Mouse (Mus musculus): Measurements from ENCODE around the gene Il9r. TPM values are rescaled to one million over a fixed set of nuclear protein-coding genes. Genes with fewer than 3 reads are reported as not detected.

Gene Il9r
- polyA plus RNA-seq, 1 experiment, result 8.8 TPM

DNA sequence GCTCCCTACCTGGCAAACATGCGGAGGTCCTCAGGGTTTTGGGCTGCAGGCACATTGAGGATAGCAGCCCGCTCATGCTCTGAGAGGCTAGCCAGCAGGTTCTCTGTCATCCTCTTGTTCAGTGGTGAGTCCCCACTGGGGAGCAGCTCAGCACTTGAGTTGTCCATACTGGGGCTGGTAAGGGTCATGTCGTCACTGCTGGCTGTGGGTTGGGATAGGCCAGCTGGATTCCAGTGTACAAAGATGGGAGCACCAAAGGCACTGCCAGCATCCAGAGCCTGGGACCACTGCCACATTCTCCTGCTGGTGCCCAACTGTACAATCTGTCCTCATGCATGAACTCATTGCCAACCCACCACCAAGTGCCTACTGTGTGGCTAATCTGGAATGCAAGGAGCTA is 33.8 kb upstream of the Il9r start:
- TF ChIP-seq GATA1 (IDR thresholded peaks at IDR 0.05; ENCODE audit: low read length), result no peak

GRCm38 (mm10) chr11:32232848-32233247 is 32.8 kb upstream of the Il9r start:
- TF ChIP-seq GATA1 (IDR thresholded peaks at IDR 0.05; ENCODE audit: low read length), result no peak

DNA sequence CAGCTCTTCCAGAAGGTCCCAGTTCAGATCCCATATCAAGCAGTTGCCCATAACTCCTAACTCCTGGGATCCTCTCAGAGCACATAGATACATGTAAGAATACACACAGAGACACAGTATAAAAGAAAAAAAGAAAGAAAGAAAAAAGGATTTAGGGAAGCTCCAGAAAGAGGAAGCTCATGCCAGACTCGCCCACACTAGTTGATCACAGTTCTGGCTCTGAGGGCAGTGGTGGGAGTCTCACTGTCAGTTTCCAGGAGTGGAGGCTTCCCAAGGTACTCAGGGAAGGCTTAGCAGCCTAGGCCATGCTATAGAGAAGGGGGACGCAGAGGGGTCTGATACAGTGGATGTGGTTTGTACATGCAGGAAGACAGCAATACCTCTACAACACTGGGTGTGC is 31.0 kb upstream of the Il9r start:
- TF ChIP-seq GATA1 (IDR thresholded peaks at IDR 0.05; ENCODE audit: low read length), result no peak

DNA sequence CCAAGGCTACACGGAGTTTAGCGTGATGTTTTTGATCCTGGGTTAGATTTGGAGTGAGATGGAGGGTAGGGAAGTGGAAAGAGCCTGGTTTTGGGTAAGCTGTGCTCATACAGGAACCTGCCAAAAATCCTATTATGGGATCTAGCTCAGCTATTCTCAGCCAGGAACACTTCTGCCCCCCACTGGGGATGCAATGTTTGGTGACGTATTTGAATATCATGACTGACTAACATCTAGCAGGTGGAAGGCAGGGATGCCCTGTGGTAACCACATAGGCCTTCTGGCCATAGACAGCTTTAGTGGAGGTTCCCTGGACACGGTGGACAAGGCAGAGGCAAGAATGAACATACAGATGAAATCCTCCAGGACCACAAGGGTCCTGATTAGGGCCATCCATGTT is 30.1 kb upstream of the Il9r start:
- no peak for TF ChIP-seq GATA1 (IDR thresholded peaks at IDR 0.05; ENCODE audit: low read length)

GRCm38 (mm10) chr11:32228292-32228845 is 28.3 kb upstream of the Il9r start:
- no peak for TF ChIP-seq GATA1 (IDR thresholded peaks at IDR 0.05; ENCODE audit: low read length)

- TF ChIP-seq GATA1 (IDR thresholded peaks at IDR 0.05; ENCODE audit: low read length), result no peak
Observed at GRCm38 (mm10) chr11:32227555-32227954, 27.5 kb upstream of the Il9r start.

DNA sequence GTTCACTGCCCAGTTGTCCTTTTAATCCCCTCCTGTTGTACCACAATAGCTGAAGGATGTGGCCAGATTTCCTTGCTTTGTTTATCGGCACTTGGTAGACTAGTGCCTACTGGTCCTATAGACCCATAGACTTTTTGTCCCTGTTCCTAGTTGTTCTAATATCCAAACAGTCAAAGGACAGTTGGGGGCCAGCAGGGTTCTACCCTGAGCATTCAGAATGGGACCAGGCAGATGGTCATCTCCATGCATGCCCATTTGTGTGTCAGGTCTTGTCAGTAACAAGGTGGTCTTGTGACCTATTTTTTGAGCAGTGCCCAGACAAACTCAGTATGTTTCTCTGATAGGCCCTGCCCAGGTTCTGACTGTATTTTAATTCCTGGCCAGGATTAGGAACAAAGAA is 27.0 kb upstream of the Il9r start:
- TF ChIP-seq GATA1 (IDR thresholded peaks at IDR 0.05; ENCODE audit: low read length), result no peak

GRCm38 (mm10) chr11:32226124-32226871 is 26.2 kb upstream of the Il9r start, which contains the start of gene Mpg:
Mpg (plus strand) TSS chr11:32226505.
- no peak for TF ChIP-seq GATA1 (IDR thresholded peaks at IDR 0.05; ENCODE audit: low read length)

DNA sequence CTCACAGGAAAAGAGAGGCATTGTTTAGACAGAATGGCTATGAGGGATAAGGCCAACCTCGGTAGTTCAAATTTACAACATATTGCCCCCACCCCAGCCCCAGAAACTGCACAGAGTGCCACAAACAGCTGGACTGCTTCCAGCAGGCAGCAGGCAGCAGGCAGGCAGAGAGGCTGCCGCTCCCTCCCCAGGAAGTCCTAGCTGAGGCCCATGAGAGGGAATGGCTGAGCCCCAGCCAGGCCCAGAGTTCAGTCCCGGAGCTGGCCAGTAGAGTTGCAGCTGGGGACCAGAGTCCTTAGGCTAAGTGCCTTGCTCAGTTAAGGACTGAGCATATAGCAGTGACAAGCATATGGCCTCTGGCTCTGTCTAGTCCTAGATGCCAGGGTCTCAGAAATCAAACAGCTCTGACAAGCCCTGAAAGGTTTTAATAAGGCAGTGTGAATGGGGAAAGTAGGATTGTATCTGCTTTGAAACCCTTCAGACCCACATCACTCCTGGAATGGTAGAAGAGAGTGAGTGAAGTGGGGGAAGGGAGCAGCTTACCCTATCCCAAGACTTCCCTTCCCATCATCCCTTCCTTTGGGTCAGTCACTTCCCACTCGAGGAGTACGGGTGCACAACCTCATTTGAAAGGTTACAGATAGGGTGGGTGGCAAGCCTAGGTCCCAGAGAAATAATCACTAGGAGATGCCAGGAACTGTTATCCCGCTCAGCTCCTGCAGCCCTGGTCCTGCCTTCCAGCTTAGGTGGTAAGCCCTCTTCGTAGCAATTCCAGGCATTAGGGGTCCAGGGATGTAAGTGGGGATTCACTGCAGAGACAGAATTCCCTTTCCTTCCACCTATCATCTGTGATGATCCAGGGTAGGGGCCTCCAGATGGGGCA is 25.4 kb upstream of the Il9r start:
- no peak for TF ChIP-seq GATA1 (IDR thresholded peaks at IDR 0.05; ENCODE audit: low read length)

DNA sequence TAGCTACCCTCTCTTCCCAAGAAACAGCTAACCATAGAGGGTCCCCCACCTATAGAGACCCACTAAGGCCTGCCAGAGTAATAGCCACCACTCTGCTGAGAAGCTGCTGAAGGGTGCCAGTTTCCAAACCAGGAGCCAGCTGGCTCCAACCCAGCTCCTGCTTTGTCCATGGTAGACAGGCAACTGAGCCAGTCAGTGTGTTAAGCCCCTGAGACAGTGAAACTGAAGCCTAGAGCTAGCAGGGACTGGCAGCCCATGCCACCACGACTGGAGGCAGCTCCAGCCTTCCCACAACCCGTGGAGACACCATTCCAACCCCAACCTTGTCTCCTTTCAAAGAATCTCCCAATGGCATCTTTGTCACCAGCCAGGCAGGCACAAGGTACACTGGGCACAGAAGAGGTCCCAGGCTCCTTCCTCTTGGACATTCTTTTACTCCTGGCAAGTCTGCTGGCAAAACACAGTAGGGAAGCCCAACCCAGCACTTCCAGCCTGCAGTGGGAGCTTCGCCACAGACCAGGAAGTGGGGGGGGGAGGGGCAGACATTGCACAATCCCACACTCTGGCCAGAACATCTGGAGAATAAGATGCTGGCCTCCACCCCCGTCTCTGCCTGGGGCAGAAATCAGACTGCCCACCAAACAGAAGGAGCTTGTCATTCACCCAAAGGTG is 24.5 kb upstream of the Il9r start:
- TF ChIP-seq GATA1 (IDR thresholded peaks at IDR 0.05; ENCODE audit: low read length), result no peak

DNA sequence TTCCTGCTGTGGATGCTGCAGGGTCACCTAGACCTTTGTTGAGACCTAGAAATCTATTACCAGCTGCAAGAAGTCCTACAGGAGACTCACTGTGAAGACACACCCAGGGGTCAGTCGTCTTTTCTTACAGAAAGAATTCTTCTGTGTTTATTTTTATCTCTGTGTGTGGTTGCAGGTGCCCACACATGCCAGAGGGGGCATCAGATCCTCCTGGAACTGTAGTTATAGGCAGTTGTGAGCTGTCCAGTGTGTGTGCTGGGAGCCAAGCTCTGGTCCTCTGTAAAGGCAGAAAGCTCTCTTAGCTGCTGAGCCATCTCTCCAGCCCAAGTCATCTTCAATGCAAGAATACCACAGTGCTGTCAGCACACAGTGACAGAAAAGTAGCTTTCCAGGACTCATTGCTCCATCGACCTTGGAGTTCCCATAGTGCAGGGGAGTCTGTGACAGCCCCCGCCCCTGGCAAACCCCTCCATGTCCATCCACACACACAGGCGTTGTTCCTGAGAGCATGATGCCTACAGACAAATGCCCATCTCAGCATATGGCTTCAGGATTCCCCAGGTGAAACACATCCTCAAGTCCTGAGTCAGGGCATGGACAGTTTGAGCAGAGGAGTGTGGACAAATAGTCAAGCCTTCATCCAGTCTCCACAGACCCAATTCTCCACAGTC is 23.4 kb upstream of the Il9r start:
- no peak for TF ChIP-seq GATA1 (IDR thresholded peaks at IDR 0.05; ENCODE audit: low read length)

- TF ChIP-seq GATA1 (IDR thresholded peaks at IDR 0.05; ENCODE audit: low read length), result no peak
Observed at GRCm38 (mm10) chr11:32222570-32223194, 22.6 kb upstream of the Il9r start.

GRCm38 (mm10) chr11:32221951-32222409 is 21.9 kb upstream of the Il9r start, which contains the start of gene Rhbdf1:
Rhbdf1 (minus strand) TSS chr11:32222300.
- no peak for TF ChIP-seq GATA1 (IDR thresholded peaks at IDR 0.05; ENCODE audit: low read length)

- no peak for TF ChIP-seq GATA1 (IDR thresholded peaks at IDR 0.05; ENCODE audit: low read length)
Observed at GRCm38 (mm10) chr11:32221225-32221950, 21.3 kb upstream of the Il9r start.

All from G1E-ER4 (cell line).